Mouse (Mus musculus) brain, embryonic 14.5 days (tissue): ENCODE measurements around the gene Dennd2c.
A peak's percentile ranks its signal among the peaks of the same experiment; 100 is the strongest.

Experiments
- CTCF ChIP-seq: fragments of 200-500 bp; IDR thresholded peaks from 2 replicates; pipeline ENCODE4 v1.5.1; 2012; ENCODE audit warnings: inconsistent platforms, mild to moderate bottlenecking, moderate library complexity, borderline replicate concordance; ENCODE audit not compliant: insufficient read depth, insufficient read length; ENCODE audit errors: extremely low read depth
- POLR2A ChIP-seq: fragments of 200-500 bp; IDR thresholded peaks from 2 replicates; pipeline ENCODE4 v1.6.1; 2012; ENCODE audit warnings: mild to moderate bottlenecking, inconsistent platforms, borderline replicate concordance; ENCODE audit not compliant: poor library complexity, insufficient read depth, insufficient read length, severe bottlenecking; ENCODE audit errors: extremely low read depth

DNA sequence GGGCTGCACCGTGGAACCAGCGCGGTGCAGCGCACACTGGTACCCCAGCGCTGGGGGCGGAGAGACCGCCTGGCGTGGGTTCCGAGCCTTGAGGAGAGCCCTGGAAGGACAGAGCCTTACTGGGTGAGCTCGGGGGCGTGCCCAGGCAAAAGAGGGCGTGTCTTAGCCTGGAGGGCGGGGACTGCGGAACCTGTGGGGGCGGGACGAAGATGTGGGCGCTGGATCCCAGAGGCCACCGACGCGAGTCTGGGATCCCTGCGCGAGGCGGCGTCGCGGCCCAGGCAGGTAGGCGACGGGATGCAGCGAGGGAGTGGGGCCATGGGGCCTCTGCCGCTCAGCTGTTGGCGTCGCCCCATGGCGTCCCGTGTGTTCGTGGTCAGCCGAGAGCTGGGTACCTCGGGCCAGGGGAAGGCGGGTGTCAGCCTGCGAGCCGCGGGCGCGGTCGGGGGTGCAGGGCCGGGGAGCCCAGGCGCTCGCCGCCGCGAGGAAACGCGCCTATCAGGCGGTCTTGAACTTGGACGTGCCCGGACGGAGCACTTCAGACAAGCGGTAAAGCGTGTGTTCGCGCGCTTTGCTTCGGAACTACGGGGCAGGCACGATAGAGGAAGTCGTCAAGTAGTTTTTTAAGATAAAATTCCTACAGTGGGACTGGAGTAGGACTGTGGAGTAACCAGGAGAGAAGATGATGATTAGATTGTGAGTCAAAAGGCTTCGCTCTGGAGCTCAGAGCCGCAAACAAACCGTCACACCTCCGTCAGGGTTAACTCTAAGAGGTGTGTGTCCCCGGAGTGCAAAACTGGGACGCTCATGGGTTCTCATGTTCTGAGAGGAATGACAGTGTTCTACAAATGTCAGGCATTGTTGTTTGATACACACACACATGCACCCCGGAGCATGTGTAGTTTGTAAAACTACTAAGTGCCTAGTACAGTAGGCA is at the start of gene Dennd2c:
- no peak for TF ChIP-seq CTCF
- TF ChIP-seq POLR2A: 0 out of 2 replicates have a peak, but pooled peaks have one; percentile 4
